Mouse (Mus musculus) hindbrain, postnatal 0 days (tissue): ENCODE measurements around the gene Lrmda. TPM values are rescaled to one million over a fixed set of nuclear protein-coding genes. Genes with fewer than 3 reads are reported as not detected.
A peak's percentile ranks its signal among the peaks of the same experiment; 100 is the strongest.

Experiments used
- ATAC-seq: fragments of 200-750 bp; cut with Nextera tagmentation; 2 replicates; pipeline ENCODE4 v1.8.0; 2017; ENCODE audit warnings: mild to moderate bottlenecking, moderate TSS enrichment, moderate library complexity
- DNase-seq: peaks from one replicate; pipeline ENCODE4 v3.0.0-alpha.2; 2015; ENCODE audit warnings: low spot score
- H3K27ac ChIP-seq: fragments of 300-500 bp; sonication (generic); 2 replicates; pipeline ENCODE4 v1.5.1; 2014; ENCODE audit warnings: mild to moderate bottlenecking
- H3K27me3 ChIP-seq: fragments of 300-500 bp; sonication (generic); 2 replicates; pipeline ENCODE4 v1.6.1; 2014; ENCODE audit warnings: low read length, mixed read lengths; ENCODE audit not compliant: insufficient read depth
- H3K36me3 ChIP-seq: fragments of 300-500 bp; sonication (generic); 2 replicates; pipeline ENCODE4 v1.6.1; 2014; ENCODE audit warnings: low read length, mixed read lengths; ENCODE audit not compliant: insufficient read depth
- H3K4me1 ChIP-seq: fragments of 300-500 bp; sonication (generic); 2 replicates; pipeline ENCODE4 v1.6.1; 2014; ENCODE audit warnings: antibody characterized with exemption, low read length, mixed read lengths; ENCODE audit not compliant: insufficient read depth
- H3K4me2 ChIP-seq: fragments of 300-500 bp; sonication (generic); 2 replicates; pipeline ENCODE4 v1.6.1; 2014; ENCODE audit warnings: low read depth, mild to moderate bottlenecking, low read length, moderate library complexity, mixed read lengths
- H3K4me3 ChIP-seq: fragments of 300-500 bp; sonication (generic); 2 replicates; pipeline ENCODE4 v1.5.1; 2014; ENCODE audit warnings: low read length
- H3K9ac ChIP-seq: fragments of 300-500 bp; sonication (generic); replicated peaks from 2 replicates; pipeline ENCODE4 v1.6.1; 2014; ENCODE audit warnings: mild to moderate bottlenecking, low read length, moderate library complexity, mixed read lengths
- H3K9me3 ChIP-seq: fragments of 300-500 bp; sonication (generic); 2 replicates; pipeline ENCODE4 v1.6.1; 2016; ENCODE audit warnings: low read length, mixed read lengths
- CTCF ChIP-seq: IDR thresholded peaks from 2 replicates; pipeline ENCODE4 v1.5.1; 2016; ENCODE audit warnings: antibody characterized with exemption, control low read depth, low read depth
- WGBS: fragments of 180-500 bp; shearing (Covaris S2); extraction: QIAGEN DNeasy Blood & Tissue Kit; methylation state at CpG from one replicate; pipeline ENCODE4 v1.1.7; 2014; 5-methylcytosine and 5-hydroxymethylcytosine counted together
- polyA plus RNA-seq: library from polyadenylated mRNA; unstranded; fragments of >200 nt; fragmentation: Nextera tagmentation; extraction: Ambion mirVana; gene quantifications from 2 replicates; pipeline ENCODE4 v1.2.1, GENCODE M21; 2015
- total RNA-seq: library from RNA; depleted of rRNA; stranded (reverse); fragments of >200 nt; gene quantifications from 2 replicates; pipeline ENCODE4 v1.2.3, GENCODE M21; 2014

Gene Lrmda
- total and polyA plus RNA-seq, 2 experiments from 2014 or later, result 0.21 to 0.53 TPM

DNA sequence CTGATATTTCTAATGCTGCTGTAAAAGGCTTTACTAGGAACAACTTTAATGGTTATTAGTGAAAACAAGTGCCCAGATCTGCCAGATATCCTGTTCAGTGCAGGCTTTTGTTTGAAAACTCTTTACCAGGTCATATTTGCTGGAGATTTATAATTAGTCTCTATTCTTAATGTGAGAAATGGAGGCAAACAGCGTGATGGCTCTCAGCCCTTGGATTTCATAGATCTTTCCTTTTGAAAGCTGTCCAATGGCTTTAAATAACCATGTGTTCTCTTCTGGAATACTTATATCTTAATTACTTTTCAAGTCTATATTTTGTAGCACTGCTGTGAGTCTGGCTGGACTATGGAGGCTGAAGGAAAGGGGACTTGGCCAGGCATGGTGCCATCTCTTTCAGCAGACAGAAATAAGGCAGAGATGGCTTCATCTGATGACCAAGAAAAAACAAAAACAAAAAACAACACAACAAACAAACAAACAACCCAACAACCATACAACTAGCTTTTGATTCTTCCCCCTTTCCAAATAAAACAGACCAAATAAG, 996.6 kb downstream of the Lrmda start:
- WGBS, result 41% methylated on average over 1 of the region's 1 CpGs
- no peaks in the 10 kb centered on the region for H3K36me3 ChIP-seq
- no peaks in the 10 kb centered on the region for H3K27me3 ChIP-seq
- H3K9me3 ChIP-seq, result no peaks in the 10 kb centered on the region
- DNase-seq (peak; percentile 9), ATAC-seq (no peak)
- H3K27ac ChIP-seq, result peak overlapping the region; percentile 54; the same call in 1 of the 2 replicates
- H3K4me3 ChIP-seq, result no peak overlapping the region
- TF ChIP-seq CTCF, result no peak
- H3K9ac ChIP-seq, result no peak overlapping the region
- H3K4me1 ChIP-seq, result peaks cover 10% of the 10 kb centered on the region
- H3K4me2 ChIP-seq, result peak overlapping the region; percentile 11; the same call in 1 of the 2 replicates

GRCm38 (mm10) chr14:23041002-23041401, 1021.5 kb downstream of the Lrmda start:
- Histone ChIP-seq H3K36me3 (no peaks in the 10 kb centered on the region), H3K4me2 (no peak overlapping the region), H3K9me3 (no peaks in the 10 kb centered on the region), H3K4me3 (no peak overlapping the region), H3K9ac (no peak overlapping the region), H3K27ac (no peak overlapping the region), H3K4me1 (no peaks in the 10 kb centered on the region), H3K27me3 (peaks cover 6% of the 10 kb centered on the region; the same call in 1 of the 2 replicates)
- no peak for DNase-seq
- WGBS, result 77% methylated on average over 7 of the region's 7 CpGs
- ATAC-seq, result no peak
- no peak for TF ChIP-seq CTCF

GRCm38 (mm10) chr14:23045322-23045721, 1025.8 kb downstream of the Lrmda start:
- H3K4me1 ChIP-seq, result no peaks in the 10 kb centered on the region
- H3K36me3 ChIP-seq, result no peaks in the 10 kb centered on the region
- H3K4me2 ChIP-seq, result no peak overlapping the region
- 0 out of 2 replicates have a peak, but pooled peaks cover 6% of the 10 kb centered on the region for H3K27me3 ChIP-seq
- H3K4me3 ChIP-seq, result no peak overlapping the region
- no peak for ATAC-seq
- TF ChIP-seq CTCF, result no peak
- no peak overlapping the region for H3K9ac ChIP-seq
- no peak for DNase-seq
- WGBS, result 60% methylated on average over 1 of the region's 1 CpGs
- no peaks in the 10 kb centered on the region for H3K9me3 ChIP-seq
- H3K27ac ChIP-seq, result no peak overlapping the region

- WGBS, result 16% methylated on average over 4 of the region's 4 CpGs
- DNase-seq (peak; percentile 93), ATAC-seq (peak; percentile 29; the same call in 1 of the 2 replicates)
- no peaks in the 10 kb centered on the region for H3K36me3 ChIP-seq
- H3K4me3 ChIP-seq, result no peak overlapping the region
- 0 out of 2 replicates have a peak, but pooled peaks cover 6% of the 10 kb centered on the region for H3K27me3 ChIP-seq
- TF ChIP-seq CTCF, result peak; percentile 83
- no peaks in the 10 kb centered on the region for H3K9me3 ChIP-seq
- H3K9ac ChIP-seq, result no peak overlapping the region
- H3K4me2 ChIP-seq, result no peak overlapping the region
- no peaks in the 10 kb centered on the region for H3K4me1 ChIP-seq
- H3K27ac ChIP-seq, result no peak overlapping the region
Observed at GRCm38 (mm10) chr14:23046330-23046729, 1026.8 kb downstream of the Lrmda start.

GRCm38 (mm10) chr14:23051441-23051840, 1031.9 kb downstream of the Lrmda start:
- DNase-seq, result no peak
- Histone ChIP-seq H3K9me3 (no peaks in the 10 kb centered on the region), H3K4me1 (no peaks in the 10 kb centered on the region), H3K27ac (no peak overlapping the region), H3K36me3 (no peaks in the 10 kb centered on the region), H3K9ac (no peak overlapping the region), H3K4me2 (no peak overlapping the region), H3K27me3 (no peaks in the 10 kb centered on the region), H3K4me3 (no peak overlapping the region)
- TF ChIP-seq CTCF, result no peak
- WGBS, result 81% methylated on average over 7 of the region's 7 CpGs
- no peak for ATAC-seq

DNA sequence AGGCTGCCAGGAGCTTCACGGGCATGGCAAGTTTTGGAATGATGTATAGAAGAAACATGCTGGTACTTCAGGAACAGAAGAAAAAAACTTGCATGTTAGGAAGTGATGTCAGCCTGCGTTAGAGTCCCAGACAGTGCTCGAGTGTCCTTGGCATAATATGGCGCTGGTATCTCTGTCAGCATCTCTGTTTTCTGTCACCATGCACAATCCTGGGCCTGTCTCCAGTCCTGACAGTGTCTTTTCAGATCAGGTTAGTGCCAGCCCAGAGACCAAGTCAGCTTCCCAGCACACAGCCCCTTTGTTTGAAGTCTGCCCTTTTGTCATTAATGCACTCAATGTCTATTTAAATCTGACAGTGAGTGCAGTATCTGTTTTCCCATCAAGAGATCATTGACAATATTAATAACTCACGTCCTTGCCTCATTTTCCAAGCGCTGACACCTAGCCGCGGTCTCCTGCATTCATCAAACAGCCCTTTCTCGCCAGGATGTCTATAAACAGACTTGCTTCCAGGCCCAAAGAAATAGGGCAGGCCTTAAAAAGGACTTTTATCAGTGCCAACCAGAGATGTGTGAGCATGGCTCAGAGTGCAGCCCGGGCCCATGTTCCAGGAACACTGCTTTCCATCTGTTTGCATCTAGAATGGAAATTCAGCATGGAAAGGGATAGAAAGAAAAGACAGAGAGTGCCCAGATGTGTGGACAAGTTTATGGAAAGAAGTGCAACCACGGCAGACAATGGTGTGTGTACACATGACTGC, 1033.5 kb downstream of the Lrmda start:
- no peaks in the 10 kb centered on the region for H3K27me3 ChIP-seq
- H3K4me3 ChIP-seq, result no peak overlapping the region
- no peak overlapping the region for H3K4me2 ChIP-seq
- ATAC-seq (peak; percentile 84), DNase-seq (peak; percentile 34)
- WGBS, result 38% methylated on average over 11 of the region's 11 CpGs
- peak overlapping the region; percentile 32; the same call in 1 of the 2 replicates for H3K27ac ChIP-seq
- no peak for TF ChIP-seq CTCF
- no peaks in the 10 kb centered on the region for H3K9me3 ChIP-seq
- H3K36me3 ChIP-seq, result no peaks in the 10 kb centered on the region
- no peaks in the 10 kb centered on the region for H3K4me1 ChIP-seq
- no peak overlapping the region for H3K9ac ChIP-seq
